Mouse (Mus musculus): ENCODE results near the gene Aph1a. TPM values are rescaled to one million over a fixed set of nuclear protein-coding genes. Genes with fewer than 3 reads are reported as not detected.

The Aph1a gene
- polyA plus RNA-seq, 1 experiment from 2014 or later: 33.8 TPM

DNA sequence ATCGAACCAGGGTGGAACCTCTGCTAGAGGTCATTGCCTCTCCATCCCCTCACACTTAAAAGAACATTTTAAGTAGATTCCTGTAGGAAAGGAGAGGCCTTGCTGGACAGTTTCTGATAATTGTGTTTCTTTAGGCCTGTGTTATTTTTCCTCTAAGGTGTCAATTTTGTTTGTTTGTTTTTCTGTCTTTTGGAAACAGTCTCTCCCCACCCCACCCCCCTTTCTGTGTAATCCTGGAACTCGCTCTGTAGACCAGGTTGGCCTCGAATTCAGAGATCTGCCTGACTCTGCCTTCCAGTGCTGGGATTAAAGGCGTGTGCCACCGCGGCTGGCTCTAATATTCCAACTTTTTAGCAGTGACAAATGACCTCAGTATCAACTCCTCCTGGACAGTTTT is 34.5 kb downstream of the Aph1a start:
- 79% methylated on average over 6 of the region's 6 CpGs for WGBS
- peaks cover 19% of the 10 kb centered on the region for H3K4me1 ChIP-seq

DNA sequence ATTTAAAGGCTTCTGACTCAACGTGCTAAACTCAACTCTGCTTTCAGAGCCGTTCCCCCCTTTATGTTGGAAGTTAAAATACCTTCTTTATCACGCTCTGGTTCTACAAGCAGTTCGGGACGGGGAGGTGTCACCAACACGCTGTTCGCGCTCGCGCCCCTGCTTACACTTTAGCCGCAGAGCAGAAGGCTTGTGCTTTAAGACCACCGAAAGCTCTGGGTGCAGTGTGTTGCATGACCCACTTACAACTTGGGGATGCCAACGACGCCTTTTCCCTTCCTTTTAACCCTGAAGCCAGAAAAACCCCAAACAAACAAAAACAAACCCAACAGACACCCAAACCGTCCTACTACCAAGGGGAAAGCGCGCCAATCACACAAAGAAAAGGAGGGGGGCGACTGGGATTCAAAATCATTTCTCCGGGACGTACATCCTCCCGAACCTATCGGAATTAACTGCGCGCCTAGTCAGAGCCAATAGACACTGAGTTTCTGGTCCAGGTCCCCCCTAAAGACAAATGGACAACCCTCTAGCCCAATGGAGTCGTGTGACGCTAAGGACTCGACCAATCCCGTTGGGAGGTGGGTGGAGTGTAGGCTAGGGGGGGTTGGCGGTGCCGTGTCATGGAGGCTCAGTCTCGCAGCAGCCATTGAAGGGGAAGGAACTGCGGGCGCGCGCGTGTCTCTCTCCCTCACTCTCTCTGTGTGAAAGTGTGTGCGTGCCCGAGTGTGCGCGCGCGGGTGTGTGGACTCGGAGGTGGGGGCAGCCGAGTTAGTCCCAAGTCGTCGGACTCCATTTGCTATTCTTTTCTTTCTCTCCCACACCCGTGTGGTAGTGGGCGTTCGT is 35.1 kb downstream of the Aph1a start, which contains the start of gene Anp32e:
Gene Anp32e (plus strand): TSS at position 589 of the 846 bp plus-strand sequence.
- peaks cover 7% of the 10 kb centered on the region for H3K36me3 ChIP-seq
- peak within 1 kb of the TSS; percentile 95 for H3K4me3 ChIP-seq
- WGBS: under 1% methylated on average over 49 of the region's 49 CpGs
- peak within 1 kb of the TSS; percentile 88 for H3K27ac ChIP-seq (replicated peaks)
- H3K4me1 ChIP-seq: peaks cover 19% of the 10 kb centered on the region
- peak; percentile 100 for ATAC-seq (ENCODE audit: low FRiP score, low read depth)
- H3K27me3 ChIP-seq: no peaks in the 10 kb centered on the region
- no peaks in the 10 kb centered on the region for H3K9me3 ChIP-seq
- peak within 1 kb of the TSS; percentile 56 for H3K4me2 ChIP-seq (replicated peaks)
- peak within 1 kb of the TSS; percentile 95 for H3K9ac ChIP-seq (replicated peaks)

More for the DNA sequence above, 34.5 kb downstream of the Aph1a start:
- no peaks in the 10 kb centered on the region for H3K27me3 ChIP-seq
- peaks cover 1% of the 10 kb centered on the region; the same call in 1 of the 2 replicates for H3K36me3 ChIP-seq
- H3K4me3 ChIP-seq: peak overlapping the region; percentile 95
- peak overlapping the region; percentile 56 for H3K4me2 ChIP-seq (replicated peaks)
- no peaks in the 10 kb centered on the region for H3K9me3 ChIP-seq
- no peak for ATAC-seq (ENCODE audit: low FRiP score, low read depth)
- peak overlapping the region; percentile 55; the same call in 1 of the 2 replicates for H3K9ac ChIP-seq (replicated peaks)
- H3K27ac ChIP-seq (replicated peaks): peak overlapping the region; percentile 88

DNA sequence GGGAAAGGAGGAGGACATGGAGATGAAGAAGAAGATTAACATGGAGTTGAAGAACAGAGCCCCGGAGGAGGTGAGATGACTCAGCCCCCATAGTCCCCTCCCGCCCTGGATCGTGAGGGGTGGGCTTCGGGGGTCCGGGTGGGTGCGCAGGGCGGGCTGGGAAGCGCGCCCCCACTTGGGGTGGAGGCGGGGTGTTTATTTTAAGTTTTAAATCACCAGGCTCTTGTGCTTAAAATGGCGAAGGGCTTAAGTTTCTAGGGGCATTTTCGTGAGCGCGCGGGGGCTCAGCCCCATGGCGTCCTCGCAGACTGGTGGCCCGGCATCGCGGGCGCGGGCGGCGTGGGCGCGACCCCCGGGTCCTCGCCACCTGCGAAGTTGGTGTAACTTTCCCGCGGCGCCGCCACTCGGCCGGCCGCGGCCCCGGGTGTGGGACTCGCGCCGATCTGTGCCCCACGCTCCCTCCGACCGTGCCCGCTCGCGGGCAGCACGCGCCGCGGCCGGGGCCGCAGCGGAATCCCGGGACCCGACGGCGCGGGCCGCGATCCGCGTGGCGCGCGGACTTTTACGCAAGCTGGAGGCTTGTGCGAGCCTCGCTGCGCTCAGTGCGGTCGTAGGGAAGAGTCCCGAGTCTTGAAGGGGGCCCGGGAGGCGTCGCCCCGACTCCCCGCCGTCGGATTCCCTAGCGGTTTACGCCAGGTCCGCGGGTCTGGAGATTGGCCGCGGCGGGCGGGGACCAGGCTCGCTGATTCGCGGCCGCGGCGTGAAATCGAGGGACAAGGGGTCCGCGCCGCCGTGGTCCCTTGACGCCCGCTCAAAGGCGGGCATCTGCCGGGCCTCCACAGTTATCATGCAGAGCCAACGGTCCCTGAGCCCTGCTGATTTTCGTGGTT is 36.1 kb downstream of the Aph1a start:
- Histone ChIP-seq H3K27ac (replicated peaks) (peak overlapping the region; percentile 88), H3K27me3 (no peaks in the 10 kb centered on the region), H3K9me3 (no peaks in the 10 kb centered on the region), H3K4me3 (peak overlapping the region; percentile 95), H3K4me2 (replicated peaks) (peak overlapping the region; percentile 56), H3K9ac (replicated peaks) (peak overlapping the region; percentile 95), H3K4me1 (peaks cover 19% of the 10 kb centered on the region), H3K36me3 (peaks cover 17% of the 10 kb centered on the region)
- peak; percentile 5; the same call in 1 of the 2 replicates for ATAC-seq (ENCODE audit: low FRiP score, low read depth)
- under 1% methylated on average over 85 of the region's 105 CpGs for WGBS

DNA sequence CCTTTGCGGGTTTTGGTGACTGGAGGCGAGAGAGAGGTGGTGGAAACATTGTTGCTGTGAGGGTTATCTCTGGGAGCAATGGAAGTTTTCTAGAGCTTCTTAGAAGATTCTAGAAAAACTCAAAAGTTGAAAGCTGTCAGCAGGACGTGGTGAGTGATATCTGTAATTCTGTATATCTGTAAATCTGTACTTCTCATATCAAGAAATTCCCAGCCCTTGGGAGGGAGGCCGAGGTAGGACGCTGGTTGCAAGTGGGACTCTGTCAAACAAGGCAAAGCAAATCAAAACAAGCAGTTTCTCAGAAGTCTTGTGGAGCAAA is 36.7 kb downstream of the Aph1a start:
- ATAC-seq (ENCODE audit: low FRiP score, low read depth): no peak
- Histone ChIP-seq H3K27ac (replicated peaks) (peak overlapping the region; percentile 88), H3K4me2 (replicated peaks) (peak overlapping the region; percentile 56), H3K9me3 (no peaks in the 10 kb centered on the region), H3K36me3 (peaks cover 23% of the 10 kb centered on the region), H3K27me3 (no peaks in the 10 kb centered on the region), H3K9ac (replicated peaks) (peak overlapping the region; percentile 95), H3K4me1 (peaks cover 19% of the 10 kb centered on the region), H3K4me3 (peak overlapping the region; percentile 95)
- 2% methylated on average over 5 of the region's 5 CpGs for WGBS

DNA sequence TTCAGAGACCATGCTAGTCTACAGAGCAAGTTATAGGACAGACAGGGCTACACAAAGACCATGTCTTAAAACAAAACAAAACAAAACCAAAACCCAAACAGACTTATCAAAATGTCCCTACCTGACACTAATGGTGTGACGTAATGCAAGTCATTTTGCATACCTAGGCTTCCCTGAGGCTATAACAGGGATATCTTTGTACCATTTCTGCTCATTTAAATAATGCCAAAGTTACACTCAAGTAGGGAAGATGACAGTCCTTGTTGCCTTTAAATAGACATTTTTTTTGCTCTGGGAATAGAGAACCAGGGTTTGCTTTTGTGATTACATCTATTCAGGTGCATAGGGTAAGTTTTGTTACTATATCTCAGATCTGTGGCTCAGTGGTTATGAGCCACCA is 37.7 kb downstream of the Aph1a start:
- peaks cover 26% of the 10 kb centered on the region for H3K36me3 ChIP-seq
- H3K9ac ChIP-seq (replicated peaks): no peak overlapping the region
- no peak overlapping the region for H3K4me3 ChIP-seq
- H3K9me3 ChIP-seq: no peaks in the 10 kb centered on the region
- WGBS: 95% methylated on average over 1 of the region's 1 CpGs
- peak overlapping the region; percentile 56 for H3K4me2 ChIP-seq (replicated peaks)
- no peaks in the 10 kb centered on the region for H3K27me3 ChIP-seq
- peaks cover 19% of the 10 kb centered on the region for H3K4me1 ChIP-seq
- ATAC-seq (ENCODE audit: low FRiP score, low read depth): no peak
- H3K27ac ChIP-seq (replicated peaks): no peak overlapping the region

DNA sequence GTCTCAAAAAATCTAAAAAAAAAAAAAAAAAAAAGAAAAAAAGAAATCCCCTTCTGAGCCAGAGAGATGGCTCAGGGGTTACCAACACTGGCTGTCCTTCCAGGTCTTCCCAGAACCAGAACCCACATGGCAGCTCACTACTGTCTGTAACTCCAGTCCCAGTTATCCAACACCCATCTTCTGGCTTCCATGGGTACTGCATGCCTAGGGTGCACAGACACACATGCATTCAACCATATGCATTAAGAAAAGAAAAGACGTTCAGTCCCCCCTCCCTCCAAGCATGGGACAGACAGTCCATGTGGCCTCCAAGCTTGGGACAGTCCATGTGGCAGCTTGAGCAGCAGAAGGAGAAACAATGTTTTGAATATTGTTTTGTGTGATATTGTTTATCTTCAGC is 38.4 kb downstream of the Aph1a start:
- Histone ChIP-seq H3K36me3 (peaks cover 33% of the 10 kb centered on the region), H3K4me2 (replicated peaks) (no peak overlapping the region), H3K4me1 (peaks cover 19% of the 10 kb centered on the region), H3K27me3 (no peaks in the 10 kb centered on the region), H3K9ac (replicated peaks) (no peak overlapping the region), H3K4me3 (no peak overlapping the region), H3K9me3 (no peaks in the 10 kb centered on the region), H3K27ac (replicated peaks) (no peak overlapping the region)
- no peak for ATAC-seq (ENCODE audit: low FRiP score, low read depth)
- 41% methylated on average over 1 of the region's 1 CpGs for WGBS

DNA sequence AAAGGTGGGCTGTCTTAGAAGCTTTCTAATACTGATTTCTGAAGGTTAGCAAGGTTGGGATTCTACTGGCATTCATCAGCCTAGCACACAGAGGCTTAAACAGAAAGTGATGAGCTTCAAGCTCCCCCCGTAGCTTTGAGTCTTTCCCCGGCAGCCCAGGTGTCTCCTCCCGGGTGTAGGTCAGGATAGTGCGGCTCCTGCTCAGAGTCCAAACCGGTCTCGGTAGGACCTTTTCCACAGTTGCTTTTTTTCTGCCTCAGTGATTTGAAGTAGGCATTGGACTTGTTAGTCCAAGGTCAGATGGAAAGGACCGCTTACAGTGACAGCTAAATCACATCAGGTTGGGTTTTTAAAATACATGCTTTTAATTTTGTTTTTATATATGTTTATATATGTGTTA is 38.8 kb downstream of the Aph1a start:
- ATAC-seq (ENCODE audit: low FRiP score, low read depth): no peak
- peaks cover 37% of the 10 kb centered on the region for H3K36me3 ChIP-seq
- H3K4me1 ChIP-seq: peaks cover 19% of the 10 kb centered on the region
- H3K4me2 ChIP-seq (replicated peaks): no peak overlapping the region
- no peak overlapping the region for H3K4me3 ChIP-seq
- WGBS: 96% methylated on average over 7 of the region's 7 CpGs
- no peak overlapping the region for H3K9ac ChIP-seq (replicated peaks)
- H3K27ac ChIP-seq (replicated peaks): no peak overlapping the region
- no peaks in the 10 kb centered on the region for H3K27me3 ChIP-seq
- no peaks in the 10 kb centered on the region for H3K9me3 ChIP-seq

DNA sequence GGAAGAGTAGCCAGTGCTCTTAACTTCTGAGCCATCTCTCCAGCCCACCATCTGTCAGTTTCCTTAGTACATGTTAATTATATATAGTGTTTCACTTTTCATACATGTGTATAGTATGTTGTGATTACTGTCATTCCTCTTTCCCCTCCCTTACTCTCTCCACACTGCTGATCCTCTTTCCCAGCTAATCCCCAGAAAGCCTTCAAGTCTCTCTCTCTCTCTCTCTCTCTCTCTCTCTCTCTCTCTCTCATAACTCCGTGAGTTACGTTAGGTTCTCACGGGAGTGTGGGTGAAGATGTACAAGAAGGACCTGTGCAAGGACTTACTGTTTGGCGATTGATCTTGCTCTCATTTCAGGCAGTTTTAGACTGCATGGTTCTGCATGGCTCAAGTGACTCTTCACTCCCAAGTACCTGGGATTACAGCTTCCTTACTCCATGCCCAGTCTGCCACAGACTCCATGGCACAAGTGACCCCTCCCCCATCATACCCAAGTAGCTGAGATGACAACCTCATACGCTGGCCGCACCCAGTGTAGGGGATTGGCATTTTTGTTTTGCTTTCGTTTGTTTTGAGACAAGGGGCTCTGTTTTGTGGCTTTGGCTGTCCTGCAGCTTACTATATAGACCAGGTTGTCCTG is 39.5 kb downstream of the Aph1a start:
- H3K27me3 ChIP-seq: no peaks in the 10 kb centered on the region
- no peak for ATAC-seq (ENCODE audit: low FRiP score, low read depth)
- H3K27ac ChIP-seq (replicated peaks): no peak overlapping the region
- 92% methylated on average over 7 of the region's 7 CpGs for WGBS
- H3K36me3 ChIP-seq: peaks cover 44% of the 10 kb centered on the region
- H3K4me1 ChIP-seq: peaks cover 19% of the 10 kb centered on the region
- no peaks in the 10 kb centered on the region for H3K9me3 ChIP-seq
- no peak overlapping the region for H3K9ac ChIP-seq (replicated peaks)
- no peak overlapping the region for H3K4me3 ChIP-seq
- no peak overlapping the region for H3K4me2 ChIP-seq (replicated peaks)

DNA sequence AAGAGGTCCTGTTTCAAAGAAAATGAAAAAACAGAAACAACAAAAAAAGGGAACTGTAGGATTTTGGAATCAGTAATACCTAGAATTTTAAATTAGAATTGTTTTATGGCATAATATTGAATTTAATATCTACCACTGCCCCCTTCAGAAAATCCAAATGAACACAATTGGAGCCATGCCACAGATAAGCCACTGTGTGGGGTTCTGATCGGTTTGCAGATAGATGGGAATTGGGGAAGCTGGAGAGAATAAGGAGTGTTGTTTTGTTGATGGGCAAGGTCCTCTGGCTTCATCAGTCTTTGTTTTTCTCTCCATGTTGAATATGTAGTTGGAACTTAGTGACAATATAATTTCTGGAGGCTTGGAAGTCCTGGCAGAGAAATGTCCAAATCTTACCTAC is 40.7 kb downstream of the Aph1a start:
- Histone ChIP-seq H3K4me3 (no peak overlapping the region), H3K9ac (replicated peaks) (no peak overlapping the region), H3K4me1 (peaks cover 19% of the 10 kb centered on the region), H3K27me3 (no peaks in the 10 kb centered on the region), H3K9me3 (no peaks in the 10 kb centered on the region), H3K27ac (replicated peaks) (no peak overlapping the region), H3K36me3 (peaks cover 56% of the 10 kb centered on the region), H3K4me2 (replicated peaks) (no peak overlapping the region)
- ATAC-seq (ENCODE audit: low FRiP score, low read depth): no peak
- WGBS: 97% methylated on average over 1 of the region's 1 CpGs

DNA sequence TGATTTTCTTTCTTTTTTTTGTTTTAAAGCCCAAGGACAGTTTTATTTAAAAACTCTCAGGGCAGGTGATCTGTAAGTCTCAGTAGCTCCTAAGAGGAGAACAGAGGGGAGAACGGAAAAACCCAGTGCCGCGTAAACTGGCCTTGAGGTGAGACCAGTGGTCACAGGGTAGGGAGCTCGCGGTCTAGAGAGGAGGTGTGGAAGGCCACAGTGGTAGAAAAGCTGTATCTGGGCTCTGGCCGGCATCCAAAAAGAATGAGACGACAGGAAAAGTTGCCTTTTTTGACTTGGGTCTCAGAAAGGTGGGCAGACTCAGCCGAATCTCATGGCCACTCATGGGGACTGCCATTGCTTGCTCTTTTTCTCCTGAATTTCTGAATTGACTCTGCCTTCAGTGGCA is 44.4 kb downstream of the Aph1a start:
- H3K9me3 ChIP-seq: no peaks in the 10 kb centered on the region
- H3K4me1 ChIP-seq: no peaks in the 10 kb centered on the region
- H3K36me3 ChIP-seq: peaks cover 91% of the 10 kb centered on the region
- H3K27ac ChIP-seq (replicated peaks): no peak overlapping the region
- no peak overlapping the region; the same call in 1 of the 2 replicates for H3K9ac ChIP-seq (replicated peaks)
- no peaks in the 10 kb centered on the region for H3K27me3 ChIP-seq
- WGBS: 98% methylated on average over 8 of the region's 8 CpGs
- H3K4me3 ChIP-seq: no peak overlapping the region
- H3K4me2 ChIP-seq (replicated peaks): no peak overlapping the region
- no peak for ATAC-seq (ENCODE audit: low FRiP score, low read depth)

DNA sequence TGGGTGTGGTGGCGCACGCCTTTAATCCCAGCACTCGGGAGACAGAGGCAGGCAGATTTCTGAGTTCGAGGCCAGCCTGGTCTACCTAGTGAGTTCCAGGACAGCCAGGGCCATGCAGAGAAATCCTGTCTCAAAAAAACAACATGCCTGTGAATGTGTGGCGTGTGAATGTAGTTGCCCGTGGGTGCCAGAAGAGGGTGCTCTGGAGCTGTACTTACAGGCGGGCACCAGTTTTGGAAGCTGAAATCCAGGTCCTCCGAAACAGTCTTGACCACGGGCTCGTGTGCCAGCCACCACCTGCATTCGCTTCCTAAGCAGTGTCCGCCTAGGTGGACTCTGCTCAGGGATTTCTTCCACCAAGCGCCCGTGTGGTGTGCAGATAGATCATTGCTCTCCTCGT is 45.1 kb downstream of the Aph1a start:
- 97% methylated on average over 15 of the region's 15 CpGs for whole genome bisulfite sequencing

More for the DNA sequence above, 45.1 kb downstream of the Aph1a start:
- no peak for ATAC-seq (ENCODE audit: low FRiP score, low read depth)
- no peaks in the 10 kb centered on the region for H3K27me3 ChIP-seq
- H3K4me1 ChIP-seq: no peaks in the 10 kb centered on the region
- H3K4me3 ChIP-seq: no peak overlapping the region
- H3K9ac ChIP-seq (replicated peaks): no peak overlapping the region
- no peak overlapping the region for H3K4me2 ChIP-seq (replicated peaks)
- no peak overlapping the region for H3K27ac ChIP-seq (replicated peaks)
- H3K36me3 ChIP-seq: peaks cover 88% of the 10 kb centered on the region
- H3K9me3 ChIP-seq: no peaks in the 10 kb centered on the region
